Mouse (Mus musculus): ENCODE measurements around the gene Pde3a. TPM values are rescaled to one million over a fixed set of nuclear protein-coding genes. Genes with fewer than 3 reads are reported as not detected.

Gene Pde3a
- polyA plus RNA-seq, 1 experiment from 2014 or later: 4.0 TPM

GRCm38 (mm10) chr6:141293460-141293853, 44.4 kb downstream of the Pde3a start:
- ATAC-seq (ENCODE audit: low FRiP score, low TSS enrichment): no peak
- H3K27ac ChIP-seq (replicated peaks): no peak overlapping the region
- no peak overlapping the region for H3K4me2 ChIP-seq (replicated peaks; ENCODE audit: low read depth)
- no peaks in the 10 kb centered on the region for H3K4me1 ChIP-seq (replicated peaks; ENCODE audit: control insufficient read depth, insufficient read depth)
- DNase-seq (ENCODE audit: low spot score): no peak
- no peaks in the 10 kb centered on the region for H3K9me3 ChIP-seq (ENCODE audit: control insufficient read depth, low read length)
- WGBS: 42% methylated on average over 2 of the region's 2 CpGs
- no peak overlapping the region for H3K4me3 ChIP-seq (ENCODE audit: low read depth, low read length)
- H3K27me3 ChIP-seq (ENCODE audit: control insufficient read depth, insufficient read depth, low read length): no peaks in the 10 kb centered on the region
- no peak overlapping the region for H3K9ac ChIP-seq (ENCODE audit: low read length)
- H3K36me3 ChIP-seq (ENCODE audit: control insufficient read depth, insufficient read depth, low read length): no peaks in the 10 kb centered on the region
- TF ChIP-seq CTCF (IDR thresholded peaks at IDR 0.05; ENCODE audit: low read depth) (no peak), EP300 (optimal IDR thresholded peaks at IDR 0.05) (no peak)

- no peak overlapping the region for H3K4me2 ChIP-seq (replicated peaks; ENCODE audit: low read depth)
- H3K9me3 ChIP-seq (ENCODE audit: control insufficient read depth, low read length): no peaks in the 10 kb centered on the region
- H3K27ac ChIP-seq (replicated peaks): no peak overlapping the region
- TF ChIP-seq EP300 (optimal IDR thresholded peaks at IDR 0.05): no peak
- no peaks in the 10 kb centered on the region for H3K27me3 ChIP-seq (ENCODE audit: control insufficient read depth, insufficient read depth, low read length)
- no peak overlapping the region for H3K4me3 ChIP-seq (ENCODE audit: low read depth, low read length)
- DNase-seq (ENCODE audit: low spot score) (no peak), ATAC-seq (ENCODE audit: low FRiP score, low TSS enrichment) (no peak)
- no peak overlapping the region for H3K9ac ChIP-seq (ENCODE audit: low read length)
- 76% methylated on average over 3 of the region's 3 CpGs for WGBS
- H3K36me3 ChIP-seq (ENCODE audit: control insufficient read depth, insufficient read depth, low read length): no peaks in the 10 kb centered on the region
- no peaks in the 10 kb centered on the region for H3K4me1 ChIP-seq (replicated peaks; ENCODE audit: control insufficient read depth, insufficient read depth)
Measured at GRCm38 (mm10) chr6:141295264-141295663, 46.2 kb downstream of the Pde3a start.

GRCm38 (mm10) chr6:141301750-141302748, 53.0 kb downstream of the Pde3a start:
- no peak overlapping the region for H3K4me3 ChIP-seq (ENCODE audit: low read depth, low read length)
- no peak for ATAC-seq (ENCODE audit: low FRiP score, low TSS enrichment)
- no peaks in the 10 kb centered on the region for H3K36me3 ChIP-seq (ENCODE audit: control insufficient read depth, insufficient read depth, low read length)

GRCm38 (mm10) chr6:141302842-141303241, 53.8 kb downstream of the Pde3a start:
- Histone ChIP-seq H3K4me3 (ENCODE audit: low read depth, low read length) (no peak overlapping the region), H3K4me2 (replicated peaks; ENCODE audit: low read depth) (no peak overlapping the region), H3K4me1 (replicated peaks; ENCODE audit: control insufficient read depth, insufficient read depth) (no peaks in the 10 kb centered on the region), H3K9me3 (ENCODE audit: control insufficient read depth, low read length) (no peaks in the 10 kb centered on the region), H3K27me3 (ENCODE audit: control insufficient read depth, insufficient read depth, low read length) (no peaks in the 10 kb centered on the region), H3K9ac (ENCODE audit: low read length) (no peak overlapping the region), H3K27ac (replicated peaks) (no peak overlapping the region), H3K36me3 (ENCODE audit: control insufficient read depth, insufficient read depth, low read length) (no peaks in the 10 kb centered on the region)
- ATAC-seq (ENCODE audit: low FRiP score, low TSS enrichment) (no peak), DNase-seq (ENCODE audit: low spot score) (no peak)
- 58% methylated on average over 4 of the region's 4 CpGs for WGBS
- no peak for TF ChIP-seq CTCF (IDR thresholded peaks at IDR 0.05; ENCODE audit: low read depth)
- no peak for TF ChIP-seq EP300 (optimal IDR thresholded peaks at IDR 0.05)

More at GRCm38 (mm10) chr6:141301750-141302748, 53.0 kb downstream of the Pde3a start:
- Histone ChIP-seq H3K4me2 (replicated peaks; ENCODE audit: low read depth) (no peak overlapping the region), H3K9me3 (ENCODE audit: control insufficient read depth, low read length) (no peaks in the 10 kb centered on the region), H3K9ac (ENCODE audit: low read length) (no peak overlapping the region), H3K4me1 (replicated peaks; ENCODE audit: control insufficient read depth, insufficient read depth) (no peaks in the 10 kb centered on the region), H3K27ac (replicated peaks) (no peak overlapping the region), H3K27me3 (ENCODE audit: control insufficient read depth, insufficient read depth, low read length) (no peaks in the 10 kb centered on the region)
- no peak for DNase-seq (ENCODE audit: low spot score)
- TF ChIP-seq CTCF (IDR thresholded peaks at IDR 0.05; ENCODE audit: low read depth) (no peak), EP300 (optimal IDR thresholded peaks at IDR 0.05) (no peak)
- WGBS: 77% methylated on average over 14 of the region's 14 CpGs

- Histone ChIP-seq H3K4me2 (replicated peaks; ENCODE audit: low read depth) (no peak overlapping the region), H3K36me3 (ENCODE audit: control insufficient read depth, insufficient read depth, low read length) (no peaks in the 10 kb centered on the region), H3K4me3 (ENCODE audit: low read depth, low read length) (no peak overlapping the region), H3K27ac (replicated peaks) (no peak overlapping the region), H3K27me3 (ENCODE audit: control insufficient read depth, insufficient read depth, low read length) (no peaks in the 10 kb centered on the region), H3K9ac (ENCODE audit: low read length) (no peak overlapping the region), H3K9me3 (ENCODE audit: control insufficient read depth, low read length) (no peaks in the 10 kb centered on the region), H3K4me1 (replicated peaks; ENCODE audit: control insufficient read depth, insufficient read depth) (no peaks in the 10 kb centered on the region)
- DNase-seq (ENCODE audit: low spot score) (no peak), ATAC-seq (ENCODE audit: low FRiP score, low TSS enrichment) (no peak)
- WGBS: 74% methylated on average over 1 of the region's 1 CpGs
- no peak for TF ChIP-seq EP300 (optimal IDR thresholded peaks at IDR 0.05)
- TF ChIP-seq CTCF (IDR thresholded peaks at IDR 0.05; ENCODE audit: low read depth): no peak
Measured at GRCm38 (mm10) chr6:141307326-141307725, 58.3 kb downstream of the Pde3a start.

- peak; percentile 45; the same call in 1 of the 2 replicates for ATAC-seq (ENCODE audit: low FRiP score, low TSS enrichment)
- no peaks in the 10 kb centered on the region for H3K27me3 ChIP-seq (ENCODE audit: control insufficient read depth, insufficient read depth, low read length)
- no peaks in the 10 kb centered on the region for H3K36me3 ChIP-seq (ENCODE audit: control insufficient read depth, insufficient read depth, low read length)
- TF ChIP-seq CTCF (IDR thresholded peaks at IDR 0.05; ENCODE audit: low read depth) (no peak), EP300 (optimal IDR thresholded peaks at IDR 0.05) (no peak)
- DNase-seq (ENCODE audit: low spot score): no peak
- WGBS: 50% methylated on average over 2 of the region's 2 CpGs
- H3K4me1 ChIP-seq (replicated peaks; ENCODE audit: control insufficient read depth, insufficient read depth): no peaks in the 10 kb centered on the region
- no peaks in the 10 kb centered on the region for H3K9me3 ChIP-seq (ENCODE audit: control insufficient read depth, low read length)
- no peak overlapping the region for H3K4me2 ChIP-seq (replicated peaks; ENCODE audit: low read depth)
- no peak overlapping the region for H3K27ac ChIP-seq (replicated peaks)
- H3K9ac ChIP-seq (ENCODE audit: low read length): no peak overlapping the region
- no peak overlapping the region for H3K4me3 ChIP-seq (ENCODE audit: low read depth, low read length)
Measured at GRCm38 (mm10) chr6:141308451-141308850, 59.4 kb downstream of the Pde3a start.

Measured in stomach, postnatal 0 days (tissue).